Mouse (Mus musculus): ENCODE results near the gene 1110032F04Rik.

DNA sequence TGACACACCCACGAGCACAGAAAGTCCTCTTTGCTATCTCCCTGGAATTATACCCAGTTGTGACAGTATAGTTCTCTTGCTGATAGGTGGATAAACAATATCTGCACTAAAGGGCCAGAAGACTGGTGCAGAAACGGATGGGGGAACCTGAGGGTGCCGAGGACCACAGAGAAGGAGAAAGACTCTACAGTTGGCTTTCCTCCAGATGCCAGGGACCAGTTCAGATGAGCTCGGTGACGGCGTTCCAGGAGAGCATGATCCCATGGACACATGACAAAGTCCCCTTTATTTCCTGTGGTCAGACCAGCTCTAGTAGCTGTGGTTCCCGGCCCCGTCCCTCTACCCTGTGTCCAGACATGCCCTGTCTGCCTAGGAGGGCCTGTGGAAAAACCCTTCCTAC lies 44.2 kb upstream of the 1110032F04Rik start:
- TF ChIP-seq EP300 (IDR thresholded peaks at IDR 0.05; ENCODE audit: low read length): no peak
- TF ChIP-seq E2F4 (IDR thresholded peaks at IDR 0.05; ENCODE audit: insufficient replicate concordance, low read depth, low read length): no peak
- TF ChIP-seq HCFC1 (IDR thresholded peaks at IDR 0.05; ENCODE audit: low read depth, low read length): no peak
- no peak for TF ChIP-seq CTCF (conservative IDR thresholded peaks at IDR 0.05 in 1 of 2, IDR thresholded peaks at IDR 0.05 in 1 of 2; ENCODE audit: low read depth in 2 of 2, low read length in 2 of 2)
- TF ChIP-seq ZNF384 (IDR thresholded peaks at IDR 0.05; ENCODE audit: low read depth, low read length): no peak
- no peak for TF ChIP-seq POLR2A (IDR thresholded peaks at IDR 0.05; ENCODE audit: low read depth, low read length)
- TF ChIP-seq BHLHE40 (IDR thresholded peaks at IDR 0.05; ENCODE audit: low read depth, low read length): no peak
- 0 out of 2 replicates have a peak, but pooled peaks have one; percentile 36 for TF ChIP-seq TCF12 (IDR thresholded peaks at IDR 0.05; ENCODE audit: low read depth, low read length)
- no peak for TF ChIP-seq MEF2A (IDR thresholded peaks at IDR 0.05; ENCODE audit: borderline replicate concordance, low read depth, low read length)
- no peak for TF ChIP-seq SMC3 (IDR thresholded peaks at IDR 0.05; ENCODE audit: low read depth, low read length)
- no peak for TF ChIP-seq JUND (conservative IDR thresholded peaks at IDR 0.05; ENCODE audit: low read depth, low read length)
- no peak for TF ChIP-seq MAX (IDR thresholded peaks at IDR 0.05; ENCODE audit: low read length)
- TF ChIP-seq MAZ (IDR thresholded peaks at IDR 0.05; ENCODE audit: low read depth, low read length): no peak
- no peak for TF ChIP-seq CHD1 (IDR thresholded peaks at IDR 0.05; ENCODE audit: low read depth, low read length)

Measured in CH12.LX (cell line).